Mouse (Mus musculus) frontal cortex, adult (tissue): ENCODE results near the gene Ehf.

Experiments used
- ATAC-seq: cut with Nextera tagmentation; 2 replicates; pipeline ENCODE4 v1.9.2; 2017; ENCODE audit warnings: mild to moderate bottlenecking, moderate library complexity, mixed read lengths; ENCODE audit not compliant: low TSS enrichment

Gene Ehf

DNA sequence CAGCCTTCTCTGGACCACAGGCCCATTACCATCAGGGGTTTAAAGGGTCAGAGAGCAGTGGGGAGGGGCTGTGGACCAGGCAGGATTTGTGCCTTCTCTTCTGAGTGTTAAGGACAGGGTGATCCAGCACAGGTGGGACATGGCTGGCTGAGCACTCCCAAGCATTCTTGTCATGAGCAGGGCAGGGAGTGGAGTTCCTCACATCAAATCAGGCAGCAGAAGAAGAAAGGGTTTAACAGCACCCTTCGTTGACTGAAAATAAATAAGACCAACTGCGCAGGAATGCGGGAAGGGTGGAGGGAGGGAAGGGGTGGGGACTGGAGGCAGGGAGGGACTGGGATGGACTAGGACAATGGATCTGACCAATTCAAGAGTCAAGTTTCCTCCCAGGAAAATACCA, 8.6 kb downstream of the Ehf start:
- ATAC-seq, result no peak

DNA sequence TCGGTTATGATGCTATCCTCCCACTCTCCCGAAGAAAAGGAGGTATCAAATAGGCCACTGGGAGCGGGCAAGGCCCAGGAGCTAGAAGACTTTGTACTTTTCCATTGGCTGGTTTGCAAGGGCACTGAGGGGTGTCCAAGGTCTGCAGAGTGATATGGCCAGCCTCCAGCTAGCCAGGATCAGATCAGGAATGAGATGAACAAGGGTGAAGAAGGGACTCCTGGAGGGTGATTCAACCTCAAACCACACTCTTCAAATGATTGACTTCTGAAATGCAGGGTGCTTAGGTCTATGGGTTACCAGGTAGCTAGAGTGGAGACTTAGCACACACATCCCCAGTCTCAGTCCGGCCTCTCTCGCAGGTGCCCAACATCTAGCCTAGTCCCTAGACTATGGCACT, 9.3 kb downstream of the Ehf start:
- ATAC-seq, result no peak

DNA sequence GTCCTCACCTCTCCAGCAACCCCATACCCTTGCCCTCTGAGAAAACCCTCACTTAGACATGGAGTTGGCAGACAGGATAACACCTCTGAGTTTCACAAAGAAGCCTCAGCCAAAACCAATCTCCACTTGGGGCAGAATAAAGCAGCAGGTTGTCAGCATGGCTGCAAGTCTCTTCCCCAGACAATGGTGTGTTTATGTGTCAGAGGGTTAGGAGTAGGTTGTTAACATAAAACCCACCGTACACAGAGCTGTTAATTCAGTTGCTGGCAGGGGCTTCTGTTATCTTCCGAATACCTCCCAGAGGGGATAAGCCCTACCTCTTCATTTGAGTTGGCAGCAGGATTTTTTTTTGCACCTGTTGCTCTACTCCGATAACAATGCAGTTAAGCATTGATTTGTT, 9.9 kb downstream of the Ehf start:
- ATAC-seq, result no peak

DNA sequence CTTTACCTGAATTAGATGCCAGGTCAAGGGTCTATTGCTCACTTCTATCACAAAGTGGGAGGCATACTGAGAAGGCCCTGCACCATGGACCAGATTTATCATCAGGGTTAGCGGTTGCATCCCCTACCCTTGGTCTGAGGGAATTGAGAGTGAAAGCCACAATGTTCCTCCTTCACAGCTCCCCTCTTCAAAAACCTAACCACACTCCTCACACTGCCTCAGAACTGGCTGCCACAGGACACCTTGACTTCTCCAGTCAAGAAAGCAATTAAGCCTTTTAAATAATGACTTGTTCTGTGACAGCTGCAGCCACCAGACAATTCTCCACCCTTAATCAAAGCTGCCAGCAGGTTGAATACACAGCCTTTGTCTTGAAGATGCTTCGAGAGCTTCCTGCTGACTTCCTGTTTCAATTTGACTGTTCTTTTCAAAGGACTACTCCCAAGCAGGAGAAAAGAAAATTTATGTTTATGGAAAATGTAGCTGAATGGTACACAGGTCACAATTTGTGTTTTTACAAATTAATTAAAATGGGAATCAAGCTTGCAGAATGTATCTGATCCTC, 12.3 kb downstream of the Ehf start:
- no peak for ATAC-seq

DNA sequence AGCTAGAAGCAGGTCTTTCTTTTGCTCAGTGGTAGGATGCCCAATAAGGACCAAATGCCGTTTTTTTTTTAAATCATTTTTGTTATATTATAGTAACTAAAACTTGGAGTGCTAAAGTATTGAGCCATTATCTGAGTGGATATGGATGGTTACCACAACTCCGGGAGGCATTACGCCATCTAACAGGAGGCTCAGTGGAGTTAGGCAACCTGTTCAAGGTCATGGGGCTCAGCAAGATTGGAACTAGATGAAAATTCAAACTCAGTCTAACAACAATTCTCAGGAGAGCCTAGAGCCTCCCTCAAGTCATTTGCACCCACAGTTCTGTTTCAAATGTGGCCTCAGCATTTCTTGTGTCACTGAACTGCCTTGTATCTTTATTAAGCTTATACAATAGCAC, 12.9 kb downstream of the Ehf start:
- no peak for ATAC-seq

DNA sequence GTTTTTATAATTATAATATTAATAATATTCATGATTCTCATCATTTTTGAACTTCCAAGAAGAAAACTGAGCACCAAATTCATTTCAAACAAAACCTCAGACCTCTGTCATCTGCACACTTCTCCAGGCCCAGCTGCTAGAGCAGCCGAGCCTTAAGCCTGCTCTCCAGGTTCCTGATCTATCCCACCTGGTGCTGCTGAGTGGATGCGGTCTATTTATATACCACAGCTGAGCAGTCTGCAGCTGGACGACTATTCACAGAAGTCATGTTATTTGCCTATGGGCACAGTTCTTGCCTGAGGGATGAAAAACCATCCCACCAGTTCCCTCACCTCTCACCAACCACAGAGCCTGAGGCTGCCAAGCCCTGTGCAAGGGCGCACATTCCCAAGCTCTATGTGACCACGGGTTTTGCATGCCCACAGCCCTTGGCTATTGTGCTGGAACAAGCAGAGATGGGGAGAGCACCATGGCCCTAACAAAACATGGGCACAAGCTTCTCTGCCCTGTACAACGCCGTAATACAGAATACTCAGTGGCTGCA, 13.6 kb downstream of the Ehf start:
- no peak for ATAC-seq

DNA sequence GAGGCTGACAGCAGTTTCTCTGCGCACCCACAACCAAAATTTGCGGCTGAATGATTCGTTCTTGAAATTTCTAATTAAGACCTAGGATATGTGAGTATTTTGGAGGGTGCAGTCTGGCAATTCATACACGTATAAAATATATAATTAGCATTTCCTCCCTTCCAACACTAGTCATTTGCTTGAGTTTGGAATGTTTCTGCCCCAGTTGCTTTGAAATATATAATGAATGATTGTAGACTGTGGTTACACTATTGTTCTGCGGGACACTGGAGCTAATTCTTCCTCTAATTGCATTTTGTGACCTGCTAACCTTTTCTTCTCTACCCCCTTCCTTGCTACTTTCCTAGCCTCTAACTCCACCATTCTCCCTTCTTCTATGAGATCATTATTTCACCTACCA, 15.4 kb downstream of the Ehf start:
- no peak for ATAC-seq

DNA sequence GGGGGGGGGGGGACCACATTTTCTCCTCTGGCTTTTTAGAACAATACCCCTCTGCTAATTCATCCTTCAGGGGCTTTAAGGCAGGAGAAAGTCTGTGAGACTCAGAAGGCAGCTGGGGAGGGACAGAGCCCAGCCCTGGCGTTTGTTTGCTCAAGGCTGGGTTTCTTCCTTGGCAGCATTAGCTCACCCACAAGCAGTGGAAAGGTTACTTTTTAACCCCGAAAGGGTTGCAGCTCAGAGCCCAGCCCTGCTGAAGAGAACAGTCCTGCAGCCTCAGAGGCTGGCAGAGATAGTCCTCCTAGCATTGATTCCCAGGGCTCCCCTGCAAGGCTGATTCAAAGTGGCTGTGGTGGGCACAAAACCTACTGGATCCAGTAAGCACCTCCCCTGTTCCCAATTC, 17.5 kb downstream of the Ehf start:
- ATAC-seq, result no peak

DNA sequence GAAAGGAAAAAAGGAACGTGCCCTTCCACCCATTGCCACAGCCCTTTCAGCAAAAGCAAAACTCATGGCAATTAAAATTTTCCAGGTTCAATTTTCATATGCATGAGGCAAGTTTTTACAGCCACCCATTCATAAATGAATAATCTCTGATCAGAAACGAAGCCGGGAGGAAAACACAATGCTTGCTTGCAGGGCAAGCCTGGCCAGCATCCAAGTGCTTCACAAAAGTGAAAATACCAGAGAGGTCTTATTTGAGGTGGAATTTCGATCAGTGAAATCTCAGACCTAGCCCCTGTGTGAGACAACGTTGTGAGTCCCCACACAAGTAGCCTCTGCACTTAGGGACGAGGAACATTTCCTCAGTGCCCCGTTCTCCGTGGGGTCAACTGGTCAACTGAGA, 19.3 kb downstream of the Ehf start:
- ATAC-seq, result no peak

DNA sequence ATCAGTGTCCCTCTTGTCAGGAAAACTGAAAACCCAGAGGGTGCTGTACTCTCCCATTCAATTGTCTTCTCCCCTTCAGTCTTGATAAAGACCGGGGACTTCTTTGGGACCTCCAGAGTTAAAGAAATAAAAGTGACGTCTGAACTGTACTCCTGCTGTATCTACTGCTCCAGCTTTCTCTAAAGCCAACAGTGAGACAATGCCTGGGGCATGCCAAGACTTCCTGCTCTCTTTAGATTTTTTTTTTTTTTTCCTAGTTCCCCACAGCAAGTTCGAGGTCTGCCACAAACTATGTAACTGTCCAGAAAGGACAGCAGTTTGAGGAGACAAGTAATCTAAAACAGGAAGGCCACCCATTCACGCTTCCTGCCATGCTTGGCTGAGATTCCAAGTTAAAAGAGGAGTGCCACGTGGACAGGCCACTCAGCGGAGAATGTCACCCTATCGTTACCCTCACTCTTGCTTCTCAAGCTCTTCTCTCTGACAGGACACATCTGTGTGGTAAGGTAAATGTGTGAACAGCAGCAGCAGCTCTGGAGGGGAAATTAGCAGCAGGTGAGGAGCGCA, 20.8 kb downstream of the Ehf start:
- ATAC-seq, result no peak

DNA sequence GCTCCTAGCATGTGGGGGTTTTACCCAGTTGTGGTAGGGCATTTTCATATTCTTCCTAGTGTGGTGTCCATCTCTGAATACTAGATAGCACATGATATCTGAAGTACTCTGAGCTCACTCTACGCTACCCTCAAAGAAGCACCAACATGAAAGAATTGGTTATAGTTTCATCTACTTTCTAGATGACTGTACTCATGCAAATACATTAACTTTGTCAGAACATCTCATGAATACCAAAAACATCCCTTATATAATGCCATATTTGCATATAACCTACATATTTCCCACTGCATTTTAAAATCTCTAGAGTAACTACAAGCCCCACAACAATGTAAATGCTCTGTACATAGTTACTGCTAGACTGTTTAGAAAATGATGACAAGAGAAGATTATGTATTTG, 23.2 kb downstream of the Ehf start:
- ATAC-seq, result peak; percentile 89

DNA sequence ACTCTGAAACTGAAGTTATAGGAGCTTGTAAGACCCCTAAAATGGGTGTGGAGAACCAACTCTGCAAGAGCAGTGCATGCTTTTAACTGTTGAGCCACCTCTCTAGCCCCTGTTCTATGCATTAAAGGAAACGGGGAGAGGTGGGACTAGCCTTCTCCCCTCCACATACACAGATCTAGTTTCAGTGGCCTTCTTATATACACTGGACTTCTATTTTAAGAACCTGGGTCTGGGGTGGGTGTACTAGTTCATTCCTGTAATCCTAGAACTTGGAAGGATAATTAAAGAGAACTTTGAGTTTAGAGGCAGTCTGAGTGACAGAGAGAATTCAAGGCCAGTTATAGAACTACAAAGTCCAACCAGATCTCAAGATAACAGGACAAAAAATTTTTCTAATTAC, 24.6 kb downstream of the Ehf start:
- no peak for ATAC-seq

DNA sequence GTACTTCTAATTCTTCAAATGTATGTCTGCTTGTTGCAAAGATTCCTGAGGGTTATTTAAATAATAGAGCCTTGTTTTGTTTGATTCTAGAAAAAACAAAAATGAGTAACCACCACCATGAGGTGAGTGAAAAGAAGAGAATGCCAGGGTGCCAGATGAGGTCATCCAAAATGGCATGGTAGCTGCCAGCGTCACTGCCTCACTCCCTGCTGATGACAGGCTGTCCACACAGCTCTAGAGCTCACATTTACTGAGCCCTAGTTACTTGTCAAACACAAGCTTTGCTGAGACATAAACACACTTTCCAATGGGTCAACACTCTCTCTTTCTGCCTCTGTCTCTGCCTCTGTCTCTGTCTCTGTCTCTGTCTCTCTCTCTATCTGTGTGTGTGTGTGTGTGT, 25.3 kb downstream of the Ehf start:
- ATAC-seq, result no peak

DNA sequence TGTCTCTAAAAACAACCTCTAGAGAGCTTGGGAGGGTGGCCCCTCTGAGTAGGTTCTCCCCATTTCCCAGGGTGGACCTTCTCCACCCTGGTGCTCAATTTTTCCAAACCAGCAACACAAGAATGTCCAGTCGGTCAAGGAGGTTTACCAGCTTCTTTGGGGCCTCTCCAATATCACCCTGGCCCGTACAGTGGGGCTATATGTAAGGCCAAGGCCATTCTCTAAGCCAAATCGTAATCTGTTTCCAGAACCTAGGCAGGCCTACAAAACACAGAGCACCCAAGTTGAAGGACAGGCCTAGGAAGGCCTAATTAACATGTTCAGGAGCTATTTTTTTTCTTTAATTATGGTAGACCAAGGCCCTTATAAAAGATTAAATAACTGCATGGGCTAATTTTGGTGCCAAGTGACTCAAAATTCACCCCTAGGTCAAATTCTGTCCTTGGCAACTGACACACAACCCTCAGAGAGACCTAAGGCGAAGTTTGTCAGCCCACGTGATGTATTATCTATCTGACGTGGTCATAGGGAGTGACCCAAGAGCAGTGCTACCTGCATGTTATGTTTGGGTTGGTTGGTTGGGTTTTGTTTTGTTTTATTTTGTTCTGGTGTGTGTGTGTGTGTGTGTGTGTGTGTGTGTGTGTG, 27.6 kb downstream of the Ehf start:
- no peak for ATAC-seq

DNA sequence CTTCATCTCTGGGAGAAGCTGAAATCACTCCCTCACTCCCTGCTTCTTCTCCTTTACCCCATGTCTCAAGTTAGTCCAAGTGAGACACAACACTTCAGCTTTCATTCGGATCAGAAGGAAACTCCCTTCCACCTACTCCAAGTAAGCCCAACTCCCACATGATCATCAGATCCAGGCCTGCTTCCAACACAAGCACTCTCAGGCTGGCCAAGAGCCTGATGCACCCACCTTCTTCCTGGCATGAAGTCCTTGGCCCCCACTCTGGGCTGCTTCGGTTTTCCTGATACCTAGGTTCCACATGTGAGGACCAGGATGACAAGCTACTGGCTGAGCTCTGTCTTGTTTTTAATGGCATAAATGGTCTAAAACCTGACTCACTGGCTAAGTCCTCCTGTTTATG, 28.3 kb downstream of the Ehf start:
- peak; percentile 85 for ATAC-seq

DNA sequence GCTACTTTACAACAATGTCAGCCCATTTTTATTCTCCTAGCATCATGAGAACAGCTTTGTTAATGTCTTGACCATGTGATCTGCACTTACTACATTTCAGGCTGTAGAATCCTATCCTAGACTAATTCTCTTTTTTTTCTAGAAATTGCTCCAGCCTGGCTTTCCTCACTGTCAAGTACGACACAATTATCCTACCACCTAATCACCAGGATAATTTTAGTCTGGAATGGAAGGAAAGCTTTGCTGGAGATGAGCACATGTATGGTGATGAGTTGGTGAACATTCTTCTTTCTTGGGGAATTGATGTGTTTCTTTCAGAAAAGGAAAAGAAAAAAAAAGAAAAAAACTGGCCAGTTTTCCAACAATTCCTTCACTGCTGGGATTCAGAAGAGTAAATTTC, 28.8 kb downstream of the Ehf start:
- no peak for ATAC-seq

DNA sequence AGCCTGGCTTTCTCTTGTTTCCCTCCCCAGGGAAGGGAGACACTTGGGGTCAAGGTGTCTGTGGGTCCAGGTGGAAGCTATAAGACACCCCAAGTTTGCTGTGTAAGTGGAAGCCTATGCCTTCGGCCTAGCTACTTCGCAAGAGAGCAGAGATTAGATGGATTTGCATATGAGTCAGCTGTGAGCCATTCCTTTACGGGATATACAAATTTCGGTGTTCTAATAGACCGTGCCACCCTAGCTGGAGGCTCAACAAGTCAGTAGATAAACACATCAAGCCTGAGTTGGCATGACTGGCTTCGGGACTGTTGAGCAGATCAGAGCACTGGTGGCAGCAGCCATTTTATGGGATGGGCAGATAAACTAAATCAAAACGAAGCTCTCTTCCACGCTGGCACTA, 31.6 kb downstream of the Ehf start:
- no peak for ATAC-seq

DNA sequence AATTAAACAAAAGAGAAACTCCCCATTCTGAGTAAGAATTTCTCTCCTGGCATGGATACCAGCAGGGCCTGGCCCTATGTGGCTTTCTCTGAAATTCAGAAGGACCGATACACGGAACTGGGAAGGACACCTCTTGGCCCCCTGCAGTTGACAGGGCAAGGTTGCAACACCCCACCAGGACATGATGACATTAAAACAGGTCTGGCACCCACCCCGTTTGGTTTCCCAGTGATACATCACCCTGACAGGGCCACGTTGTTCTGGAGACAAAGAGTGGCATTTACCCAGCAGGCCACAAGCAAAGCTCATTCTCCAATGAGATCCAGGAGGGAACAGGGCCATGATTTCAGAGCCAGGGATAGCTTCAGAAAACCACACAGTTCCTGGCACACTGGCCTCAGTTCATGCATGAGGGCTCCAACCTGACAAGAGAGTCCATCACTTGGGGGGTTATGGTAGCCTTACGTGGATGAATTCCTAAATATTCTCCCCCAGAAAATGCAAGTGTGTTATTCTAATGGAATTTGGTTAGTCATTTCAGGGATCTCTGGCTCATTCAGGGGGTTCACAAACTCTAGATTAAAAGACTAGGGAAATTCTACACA, 32.4 kb downstream of the Ehf start:
- ATAC-seq, result no peak

DNA sequence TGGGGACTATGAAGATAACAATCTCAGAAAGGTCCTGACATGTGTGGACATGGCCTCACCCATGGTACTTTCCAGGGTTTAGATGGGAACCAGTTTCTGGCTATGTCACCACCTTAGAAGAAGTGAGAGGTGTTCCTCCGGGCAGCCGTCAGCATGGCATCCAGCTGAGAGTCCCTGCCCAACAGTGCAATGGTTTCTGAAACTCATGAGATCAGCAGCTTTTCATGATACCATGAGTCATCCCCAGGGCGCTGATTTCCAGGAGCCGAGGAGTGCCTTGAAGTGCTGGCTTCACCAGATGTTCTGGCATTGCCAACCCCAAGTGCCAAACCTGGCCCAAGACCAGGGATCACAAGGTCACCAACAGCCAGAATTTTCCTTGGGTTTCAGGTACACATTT, 64.0 kb downstream of the Ehf start:
- ATAC-seq, result no peak

DNA sequence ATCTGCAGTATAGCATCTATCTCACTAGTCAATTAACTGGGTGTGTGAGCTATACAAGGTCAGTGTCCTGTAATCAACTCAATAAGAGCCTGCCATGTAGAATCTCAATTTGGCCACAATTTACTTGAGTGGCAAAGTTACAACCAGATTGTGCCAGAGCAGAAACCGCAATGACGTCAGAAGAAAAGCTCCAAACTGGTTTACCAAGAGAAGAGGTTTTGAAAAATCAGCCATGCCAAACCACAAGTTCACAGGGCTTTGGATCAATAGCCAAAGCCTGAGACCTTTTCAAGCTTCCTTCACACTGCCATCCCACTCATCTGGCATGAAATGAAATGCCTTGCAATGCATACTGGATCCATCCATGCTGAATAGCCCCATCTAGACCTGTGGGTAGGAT, 76.3 kb downstream of the Ehf start:
- no peak for ATAC-seq

DNA sequence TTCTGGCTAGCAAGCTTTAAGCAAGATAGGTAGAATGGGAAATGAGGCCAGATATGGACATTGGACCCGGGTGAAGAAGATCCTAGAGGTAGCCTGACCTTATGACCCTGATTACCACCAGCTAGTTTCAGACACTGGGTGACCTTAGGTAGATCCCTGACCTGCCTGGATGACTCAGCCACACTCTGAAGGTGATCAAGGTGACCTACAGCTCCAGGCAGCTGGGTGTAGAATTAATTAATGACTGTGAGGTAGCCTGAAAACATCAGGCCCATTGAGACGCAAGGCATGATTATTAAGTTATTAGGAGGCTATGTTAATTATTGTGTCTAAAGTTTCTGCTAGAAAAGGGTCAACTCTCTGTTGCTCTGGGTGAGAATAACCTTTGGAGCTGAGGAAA, 82.2 kb downstream of the Ehf start:
- no peak for ATAC-seq

DNA sequence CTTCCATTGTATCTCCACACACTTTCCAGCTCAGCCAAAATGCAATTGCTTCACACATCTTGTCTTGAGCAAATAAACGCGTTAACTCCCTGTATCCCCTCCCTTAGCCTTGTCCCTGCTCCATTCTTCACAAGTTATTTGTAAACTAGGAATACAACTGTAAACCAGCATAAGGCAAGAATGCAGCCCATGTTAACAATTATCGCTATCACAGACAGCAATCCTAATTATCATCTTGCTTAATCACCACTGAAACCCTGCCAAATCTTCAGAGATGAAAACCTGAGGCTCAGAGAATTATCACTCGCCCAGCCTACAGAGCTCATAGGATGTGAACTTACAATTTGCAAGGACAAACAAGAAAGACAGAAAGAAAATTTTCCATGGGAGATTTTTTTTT, 84.8 kb downstream of the Ehf start:
- no peak for ATAC-seq

DNA sequence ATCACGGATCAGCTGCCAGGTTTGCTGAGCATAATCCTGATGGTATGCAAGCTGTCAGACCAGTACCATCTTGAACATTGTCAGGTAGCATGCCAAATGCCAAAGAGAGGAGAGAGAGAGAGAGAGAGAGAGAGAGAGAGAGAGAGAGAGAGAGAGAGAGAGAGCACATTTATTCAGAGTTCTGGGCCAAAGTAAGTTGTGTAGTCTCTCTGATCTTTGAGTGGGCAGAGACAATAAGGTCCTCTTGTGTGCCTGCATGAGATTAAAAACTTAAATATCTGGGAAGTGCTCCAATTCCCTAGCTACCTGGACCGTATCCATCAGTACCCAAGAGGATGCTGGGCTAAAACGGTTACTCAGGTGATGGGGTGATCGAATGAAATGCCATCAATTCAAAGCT, 87.3 kb downstream of the Ehf start:
- no peak for ATAC-seq
